Mouse (Mus musculus) limb, embryonic 15.5 days (tissue): ENCODE results near the gene Naa25. TPM values are rescaled to one million over a fixed set of nuclear protein-coding genes. Genes with fewer than 3 reads are reported as not detected.
A peak's percentile ranks its signal among the peaks of the same experiment; 100 is the strongest.

Experiments
- ATAC-seq: fragments of 200-750 bp; cut with Nextera tagmentation; 2 replicates; pipeline ENCODE4 v1.8.0; 2017; ENCODE audit warnings: low read depth, moderate TSS enrichment; ENCODE audit not compliant: insufficient number of reproducible peaks, low FRiP score, low TSS enrichment
- H3K27ac ChIP-seq: fragments of 300-500 bp; sonication (generic); 2 replicates; pipeline ENCODE4 v1.5.1; 2015; ENCODE audit warnings: moderate library complexity, mild to moderate bottlenecking, inconsistent platforms
- H3K27me3 ChIP-seq: fragments of 300-500 bp; sonication (generic); 2 replicates; pipeline ENCODE4 v1.6.1; 2015; ENCODE audit warnings: inconsistent platforms
- H3K36me3 ChIP-seq: fragments of 300-500 bp; sonication (generic); 2 replicates; pipeline ENCODE4 v1.6.1; 2015; ENCODE audit warnings: inconsistent platforms
- H3K4me1 ChIP-seq: fragments of 300-500 bp; sonication (generic); 2 replicates; pipeline ENCODE4 v1.6.1; 2015; ENCODE audit warnings: inconsistent platforms
- H3K4me2 ChIP-seq: fragments of 300-500 bp; sonication (generic); 2 replicates; pipeline ENCODE4 v1.6.1; 2015; ENCODE audit warnings: mild to moderate bottlenecking, inconsistent platforms
- H3K4me3 ChIP-seq: fragments of 300-500 bp; sonication (generic); 2 replicates; pipeline ENCODE4 v1.5.1; 2015; ENCODE audit warnings: mild to moderate bottlenecking, inconsistent platforms
- H3K9ac ChIP-seq: fragments of 300-500 bp; sonication (generic); 2 replicates; pipeline ENCODE4 v1.6.1; 2015; ENCODE audit warnings: inconsistent platforms
- H3K9me3 ChIP-seq: fragments of 300-500 bp; sonication (generic); 2 replicates; pipeline ENCODE4 v1.6.1; 2016; ENCODE audit warnings: inconsistent platforms
- WGBS: fragments of 180-500 bp; shearing (Covaris S2); methylation state at CpG from one replicate; pipeline ENCODE4 v1.1.7; 2015; 5-methylcytosine and 5-hydroxymethylcytosine counted together
- polyA plus RNA-seq: library from polyadenylated mRNA; unstranded; fragments of >200 nt; fragmentation: Nextera tagmentation; extraction: Ambion mirVana; gene quantifications from 2 replicates; pipeline ENCODE4 v1.2.1, GENCODE M21; 2015

Gene Naa25
- polyA plus RNA-seq, 1 experiment from 2014 or later, result 42.1 TPM

- no peak overlapping the region for H3K9ac ChIP-seq
- 54% methylated on average over 9 of the region's 9 CpGs for WGBS
- no peaks in the 10 kb centered on the region for H3K27me3 ChIP-seq
- H3K4me2 ChIP-seq, result no peak overlapping the region
- no peak overlapping the region for H3K4me3 ChIP-seq
- H3K27ac ChIP-seq, result peak overlapping the region; percentile 50; the same call in 1 of the 2 replicates
- H3K9me3 ChIP-seq, result no peaks in the 10 kb centered on the region
- peaks cover 26% of the 10 kb centered on the region for H3K4me1 ChIP-seq
- no peak for ATAC-seq
- no peaks in the 10 kb centered on the region for H3K36me3 ChIP-seq
These were observed 58.0 kb downstream of the Naa25 start for GRCm38 (mm10) chr5:121455510-121456265.

GRCm38 (mm10) chr5:121461339-121462170 is 63.8 kb downstream of the Naa25 start:
- Histone ChIP-seq H3K9me3 (no peaks in the 10 kb centered on the region), H3K4me3 (no peak overlapping the region), H3K4me1 (no peaks in the 10 kb centered on the region)

GRCm38 (mm10) chr5:121462171-121462502 is 64.4 kb downstream of the Naa25 start:
- 19% methylated on average over 1 of the region's 1 CpGs for WGBS
- Histone ChIP-seq H3K4me2 (no peak overlapping the region), H3K27me3 (no peaks in the 10 kb centered on the region), H3K36me3 (no peaks in the 10 kb centered on the region), H3K27ac (no peak overlapping the region), H3K4me1 (no peaks in the 10 kb centered on the region), H3K9me3 (no peaks in the 10 kb centered on the region), H3K4me3 (no peak overlapping the region), H3K9ac (no peak overlapping the region)
- ATAC-seq, result no peak

More at GRCm38 (mm10) chr5:121461339-121462170, 63.8 kb downstream of the Naa25 start:
- Histone ChIP-seq H3K27ac (no peak overlapping the region), H3K4me2 (no peak overlapping the region), H3K36me3 (no peaks in the 10 kb centered on the region), H3K27me3 (no peaks in the 10 kb centered on the region), H3K9ac (no peak overlapping the region)
- ATAC-seq, result no peak
- 69% methylated on average over 4 of the region's 4 CpGs for WGBS

- no peak for ATAC-seq
- Histone ChIP-seq H3K9me3 (no peaks in the 10 kb centered on the region), H3K4me2 (no peak overlapping the region), H3K4me1 (no peaks in the 10 kb centered on the region), H3K27ac (no peak overlapping the region), H3K36me3 (no peaks in the 10 kb centered on the region), H3K4me3 (no peak overlapping the region), H3K9ac (no peak overlapping the region), H3K27me3 (no peaks in the 10 kb centered on the region)
- WGBS, result 47% methylated on average over 5 of the region's 5 CpGs
These were observed 65.2 kb downstream of the Naa25 start for GRCm38 (mm10) chr5:121462967-121463366.

GRCm38 (mm10) chr5:121463601-121464250 is 66.0 kb downstream of the Naa25 start:
- Histone ChIP-seq H3K27me3 (no peaks in the 10 kb centered on the region), H3K9ac (no peak overlapping the region), H3K36me3 (no peaks in the 10 kb centered on the region), H3K4me2 (no peak overlapping the region), H3K4me1 (no peaks in the 10 kb centered on the region), H3K4me3 (no peak overlapping the region), H3K9me3 (no peaks in the 10 kb centered on the region), H3K27ac (no peak overlapping the region)
- 60% methylated on average over 5 of the region's 5 CpGs for WGBS
- ATAC-seq, result no peak

GRCm38 (mm10) chr5:121469566-121469965 is 71.8 kb downstream of the Naa25 start:
- ATAC-seq, result no peak
- no peak overlapping the region for H3K9ac ChIP-seq
- H3K4me3 ChIP-seq, result no peak overlapping the region
- no peaks in the 10 kb centered on the region for H3K27me3 ChIP-seq
- H3K9me3 ChIP-seq, result no peaks in the 10 kb centered on the region
- H3K4me2 ChIP-seq, result no peak overlapping the region
- no peak overlapping the region for H3K27ac ChIP-seq
- WGBS, result 11% methylated on average over 3 of the region's 3 CpGs
- H3K4me1 ChIP-seq, result no peaks in the 10 kb centered on the region
- no peaks in the 10 kb centered on the region for H3K36me3 ChIP-seq

- ATAC-seq, result no peak
- H3K9ac ChIP-seq, result no peak overlapping the region
- no peak overlapping the region for H3K4me3 ChIP-seq
- H3K27ac ChIP-seq, result no peak overlapping the region
- H3K36me3 ChIP-seq, result no peaks in the 10 kb centered on the region
- no peaks in the 10 kb centered on the region for H3K27me3 ChIP-seq
- 85% methylated on average over 2 of the region's 2 CpGs for WGBS
- H3K4me1 ChIP-seq, result no peaks in the 10 kb centered on the region
- no peak overlapping the region for H3K4me2 ChIP-seq
- no peaks in the 10 kb centered on the region for H3K9me3 ChIP-seq
These were observed 74.7 kb downstream of the Naa25 start for GRCm38 (mm10) chr5:121472411-121472810.

- Histone ChIP-seq H3K9ac (no peak overlapping the region), H3K27ac (no peak overlapping the region), H3K9me3 (no peaks in the 10 kb centered on the region), H3K36me3 (no peaks in the 10 kb centered on the region), H3K4me3 (no peak overlapping the region), H3K27me3 (no peaks in the 10 kb centered on the region), H3K4me2 (no peak overlapping the region), H3K4me1 (no peaks in the 10 kb centered on the region)
- 71% methylated on average over 7 of the region's 7 CpGs for WGBS
- no peak for ATAC-seq
These were observed 76.9 kb downstream of the Naa25 start for GRCm38 (mm10) chr5:121474610-121475009.

GRCm38 (mm10) chr5:121476040-121476439 is 78.3 kb downstream of the Naa25 start:
- Histone ChIP-seq H3K9ac (no peak overlapping the region), H3K9me3 (no peaks in the 10 kb centered on the region), H3K4me1 (no peaks in the 10 kb centered on the region), H3K36me3 (no peaks in the 10 kb centered on the region), H3K4me3 (no peak overlapping the region), H3K27me3 (no peaks in the 10 kb centered on the region), H3K4me2 (no peak overlapping the region), H3K27ac (no peak overlapping the region)
- ATAC-seq, result no peak
- WGBS, result 80% methylated on average over 1 of the region's 1 CpGs

GRCm38 (mm10) chr5:121477680-121478079 is 79.9 kb downstream of the Naa25 start:
- Histone ChIP-seq H3K27me3 (no peaks in the 10 kb centered on the region), H3K27ac (no peak overlapping the region), H3K4me1 (no peaks in the 10 kb centered on the region), H3K4me2 (no peak overlapping the region), H3K9ac (no peak overlapping the region), H3K9me3 (no peaks in the 10 kb centered on the region), H3K36me3 (no peaks in the 10 kb centered on the region), H3K4me3 (no peak overlapping the region)
- no peak for ATAC-seq
- WGBS, result 36% methylated on average over 3 of the region's 3 CpGs

GRCm38 (mm10) chr5:121484801-121485200 is 87.1 kb downstream of the Naa25 start:
- H3K4me1 ChIP-seq, result no peaks in the 10 kb centered on the region
- WGBS, result 85% methylated on average over 5 of the region's 5 CpGs
- H3K9ac ChIP-seq, result no peak overlapping the region
- no peak for ATAC-seq
- H3K36me3 ChIP-seq, result no peaks in the 10 kb centered on the region
- H3K4me3 ChIP-seq, result no peak overlapping the region
- no peaks in the 10 kb centered on the region for H3K9me3 ChIP-seq
- H3K4me2 ChIP-seq, result no peak overlapping the region
- H3K27me3 ChIP-seq, result no peaks in the 10 kb centered on the region
- no peak overlapping the region for H3K27ac ChIP-seq

- no peaks in the 10 kb centered on the region for H3K4me1 ChIP-seq
- no peaks in the 10 kb centered on the region for H3K27me3 ChIP-seq
- no peak overlapping the region for H3K4me2 ChIP-seq
- WGBS, result 54% methylated on average over 8 of the region's 8 CpGs
- no peaks in the 10 kb centered on the region for H3K36me3 ChIP-seq
- no peak overlapping the region for H3K9ac ChIP-seq
- H3K4me3 ChIP-seq, result no peak overlapping the region
- peak overlapping the region; percentile 7; the same call in 1 of the 2 replicates for H3K27ac ChIP-seq
- H3K9me3 ChIP-seq, result no peaks in the 10 kb centered on the region
- ATAC-seq, result no peak
These were observed 95.6 kb downstream of the Naa25 start for GRCm38 (mm10) chr5:121493305-121493704.
